Mouse (Mus musculus): ENCODE results near the gene Dnal4. TPM values are rescaled to one million over a fixed set of nuclear protein-coding genes. Genes with fewer than 3 reads are reported as not detected.

The Dnal4 gene
- polyA plus RNA-seq, 1 experiment from 2014 or later, result 40.9 TPM

DNA sequence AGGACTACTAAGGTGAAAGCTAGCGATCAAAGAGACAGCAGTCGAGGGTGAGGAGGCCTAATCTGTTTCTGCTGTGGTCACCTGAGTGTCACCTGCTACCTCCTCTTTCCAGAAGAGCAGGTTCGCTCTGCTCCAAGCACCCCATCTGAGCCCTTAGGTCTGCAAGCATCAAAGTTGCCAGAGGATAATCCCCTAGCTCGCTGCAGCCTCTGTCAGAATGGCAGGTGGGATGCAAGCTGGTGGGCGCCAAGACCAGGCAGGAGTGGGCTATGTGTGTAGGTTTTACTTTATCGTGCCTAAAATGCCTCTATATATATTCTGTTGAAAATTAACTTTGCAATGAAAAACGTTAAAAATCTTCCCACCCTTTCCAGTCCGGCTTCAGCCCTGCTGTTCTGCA is 27.6 kb upstream of the Dnal4 start:
- Histone ChIP-seq H3K9ac (ENCODE audit: low read length) (no peak overlapping the region), H3K27me3 (ENCODE audit: control insufficient read depth, insufficient read depth, low read length) (peaks cover 81% of the 10 kb centered on the region), H3K9me3 (ENCODE audit: control insufficient read depth, low read length) (no peaks in the 10 kb centered on the region), H3K4me2 (ENCODE audit: low read length) (peak overlapping the region; percentile 78; the same call in 1 of the 2 replicates), H3K4me3 (ENCODE audit: control insufficient read depth in 1 of 2, insufficient read depth in 1 of 2, low read depth in 1 of 2, low read length in 2 of 2) (no peak overlapping the region), H3K36me3 (ENCODE audit: control insufficient read depth, insufficient read depth, low read length) (no peaks in the 10 kb centered on the region), H3K4me1 (ENCODE audit: control insufficient read depth in 2 of 2, insufficient read depth in 2 of 2, low read length in 2 of 2) (peaks cover 0 to 7% of the 10 kb centered on the region in 2 experiments; a peak in 1 of 4 replicates), H3K27ac (replicated peaks in 1 of 2; ENCODE audit: control insufficient read depth in 1 of 2, insufficient read depth in 1 of 2, low read depth in 2 of 2, low read length in 2 of 2) (no peak overlapping the region)
- 30% methylated on average over 8 of the region's 8 CpGs for WGBS
- no peak for ATAC-seq (ENCODE audit: insufficient number of reproducible peaks, insufficient read depth, low FRiP score, low read depth)

DNA sequence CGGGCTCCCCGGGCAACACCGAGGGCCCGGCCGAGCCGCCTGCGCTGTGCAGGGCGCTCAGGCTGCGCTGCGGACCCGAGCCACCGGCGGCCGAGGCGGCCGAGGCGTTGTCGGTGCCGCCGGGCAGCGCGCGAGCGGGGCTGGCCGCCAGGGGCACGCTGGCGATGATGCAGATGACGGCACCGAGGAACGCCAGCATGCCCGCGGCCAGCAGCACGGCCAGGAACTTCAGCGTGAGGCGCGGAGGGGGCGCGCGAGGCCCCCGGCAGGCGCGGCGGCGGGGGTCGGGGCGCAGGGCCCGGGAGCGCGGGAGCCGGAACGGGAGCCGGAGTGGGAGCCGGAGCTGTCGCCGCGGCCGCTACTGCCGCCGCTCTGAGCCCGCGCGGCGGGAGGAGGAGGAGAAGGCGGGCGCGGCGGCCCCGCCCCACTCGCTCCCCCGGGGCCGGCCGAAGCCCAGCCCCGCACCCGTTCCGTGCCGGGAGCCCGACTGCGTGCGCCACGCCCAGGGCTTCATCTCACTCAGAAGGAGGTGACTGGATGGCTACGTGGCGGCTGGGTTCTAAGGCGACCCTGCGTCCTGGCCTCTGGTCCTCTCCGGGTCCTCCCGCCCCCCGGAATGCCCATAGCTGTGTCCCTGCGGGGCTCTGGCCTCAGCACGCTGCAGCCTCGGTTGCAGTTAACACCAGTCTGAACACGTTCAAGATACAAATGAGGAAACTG is 26.9 kb upstream of the Dnal4 start, which contains the start of gene Nptxr:
Gene Nptxr, minus strand, starts transcription at position 415 of the 720 bp plus-strand sequence.
- peak within 1 kb of the TSS; percentile 70 for H3K9ac ChIP-seq (ENCODE audit: low read length)

DNA sequence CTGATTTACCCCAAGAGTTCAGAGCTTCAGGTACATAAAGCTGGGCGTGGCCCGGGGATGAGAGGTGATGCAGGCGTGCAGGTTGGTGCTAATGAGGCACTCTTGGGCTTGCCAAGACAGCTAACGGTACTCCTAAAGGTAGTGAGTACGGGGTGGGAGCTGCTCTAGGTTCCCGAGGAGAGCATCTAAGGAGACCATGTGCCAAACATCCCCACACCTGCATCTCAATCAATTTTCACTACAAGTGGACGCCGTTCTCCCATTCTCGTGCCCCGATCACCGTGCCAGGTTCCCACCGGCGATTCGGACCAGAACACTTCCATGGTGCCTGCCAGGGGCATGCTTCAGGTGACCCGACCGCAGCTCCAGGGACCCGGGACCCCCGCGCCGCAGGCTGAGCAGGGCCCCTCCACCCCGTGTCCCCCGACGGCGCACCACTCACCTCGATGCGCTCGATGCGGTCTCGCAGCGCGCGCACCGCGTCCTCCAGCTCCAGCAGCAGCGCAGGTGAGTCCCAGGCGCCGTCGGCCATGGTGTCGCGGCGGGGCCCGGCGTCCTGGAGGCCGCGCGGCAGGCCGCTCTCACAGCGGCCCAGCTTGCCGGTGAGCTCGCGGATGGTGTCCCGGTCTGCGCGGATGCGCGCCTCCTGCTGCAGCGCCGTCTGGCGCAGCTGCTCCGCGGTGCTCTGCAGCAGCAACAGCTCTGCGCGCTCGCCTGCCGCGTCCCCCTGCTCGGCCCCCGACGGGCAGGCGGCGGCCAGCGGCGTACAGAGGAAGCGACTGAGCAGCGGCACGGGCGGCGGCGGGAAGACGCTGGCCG is 26.1 kb upstream of the Dnal4 start:
- ATAC-seq (ENCODE audit: insufficient number of reproducible peaks, insufficient read depth, low FRiP score, low read depth), result no peak
- H3K27ac ChIP-seq (replicated peaks in 1 of 2; ENCODE audit: control insufficient read depth in 1 of 2, insufficient read depth in 1 of 2, low read depth in 2 of 2, low read length in 2 of 2), result no peak overlapping the region
- H3K9ac ChIP-seq (ENCODE audit: low read length), result peak overlapping the region; percentile 70
- peaks cover 83% of the 10 kb centered on the region for H3K27me3 ChIP-seq (ENCODE audit: control insufficient read depth, insufficient read depth, low read length)
- H3K4me2 ChIP-seq (ENCODE audit: low read length), result peak overlapping the region; percentile 78
- H3K9me3 ChIP-seq (ENCODE audit: control insufficient read depth, low read length), result no peaks in the 10 kb centered on the region
- WGBS, result 6% methylated on average over 80 of the region's 81 CpGs
- H3K36me3 ChIP-seq (ENCODE audit: control insufficient read depth, insufficient read depth, low read length), result no peaks in the 10 kb centered on the region
- H3K4me3 ChIP-seq (ENCODE audit: control insufficient read depth in 1 of 2, insufficient read depth in 1 of 2, low read depth in 1 of 2, low read length in 2 of 2), result peak overlapping the region; percentile 60 to 73
- peaks cover 0 to 7% of the 10 kb centered on the region in 2 experiments; a peak in 1 of 4 replicates for H3K4me1 ChIP-seq (ENCODE audit: control insufficient read depth in 2 of 2, insufficient read depth in 2 of 2, low read length in 2 of 2)

More for the DNA sequence above, 26.9 kb upstream of the Dnal4 start, which contains the start of gene Nptxr:
- WGBS, result under 1% methylated on average over 52 of the region's 91 CpGs
- Histone ChIP-seq H3K9me3 (ENCODE audit: control insufficient read depth, low read length) (no peaks in the 10 kb centered on the region), H3K4me3 (ENCODE audit: control insufficient read depth in 1 of 2, insufficient read depth in 1 of 2, low read depth in 1 of 2, low read length in 2 of 2) (peak within 1 kb of the TSS; percentile 60 to 73), H3K27ac (replicated peaks in 1 of 2; ENCODE audit: control insufficient read depth in 1 of 2, insufficient read depth in 1 of 2, low read depth in 2 of 2, low read length in 2 of 2) (no peak within 1 kb of the TSS), H3K27me3 (ENCODE audit: control insufficient read depth, insufficient read depth, low read length) (peaks cover 83% of the 10 kb centered on the region), H3K36me3 (ENCODE audit: control insufficient read depth, insufficient read depth, low read length) (no peaks in the 10 kb centered on the region), H3K4me1 (ENCODE audit: control insufficient read depth in 2 of 2, insufficient read depth in 2 of 2, low read length in 2 of 2) (peaks cover 0 to 7% of the 10 kb centered on the region in 2 experiments; a peak in 1 of 4 replicates), H3K4me2 (ENCODE audit: low read length) (peak within 1 kb of the TSS; percentile 78)
- no peak; the same call in 1 of the 2 replicates for ATAC-seq (ENCODE audit: insufficient number of reproducible peaks, insufficient read depth, low FRiP score, low read depth)

DNA sequence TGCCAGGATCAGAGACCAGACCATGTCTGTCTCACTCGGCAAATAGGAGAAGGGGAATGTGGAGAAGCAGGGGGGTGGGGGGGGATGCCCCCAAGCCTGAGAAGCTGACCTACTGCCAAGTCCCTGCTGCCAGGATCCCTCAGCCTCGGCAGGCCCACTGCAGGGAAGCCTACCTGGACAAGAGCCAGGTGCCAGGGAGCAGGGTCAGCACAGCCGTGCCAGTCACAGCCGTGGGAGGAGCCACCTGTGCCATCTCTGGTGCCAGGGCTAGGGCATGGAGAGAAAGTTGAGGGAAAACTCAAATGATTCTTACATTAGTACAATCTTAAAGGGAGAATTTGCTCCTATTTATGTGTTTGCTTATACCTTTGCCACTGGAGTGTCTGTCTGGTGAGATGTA is 24.7 kb upstream of the Dnal4 start:
- no peaks in the 10 kb centered on the region for H3K36me3 ChIP-seq (ENCODE audit: control insufficient read depth, insufficient read depth, low read length)
- H3K27me3 ChIP-seq (ENCODE audit: control insufficient read depth, insufficient read depth, low read length), result peaks cover 71% of the 10 kb centered on the region
- H3K9me3 ChIP-seq (ENCODE audit: control insufficient read depth, low read length), result no peaks in the 10 kb centered on the region
- no peak overlapping the region for H3K4me3 ChIP-seq (ENCODE audit: control insufficient read depth in 1 of 2, insufficient read depth in 1 of 2, low read depth in 1 of 2, low read length in 2 of 2)
- peaks cover 0 to 7% of the 10 kb centered on the region in 2 experiments; a peak in 1 of 4 replicates for H3K4me1 ChIP-seq (ENCODE audit: control insufficient read depth in 2 of 2, insufficient read depth in 2 of 2, low read length in 2 of 2)
- H3K4me2 ChIP-seq (ENCODE audit: low read length), result no peak overlapping the region
- ATAC-seq (ENCODE audit: insufficient number of reproducible peaks, insufficient read depth, low FRiP score, low read depth), result no peak
- WGBS, result 59% methylated on average over 4 of the region's 4 CpGs
- H3K9ac ChIP-seq (ENCODE audit: low read length), result no peak overlapping the region
- H3K27ac ChIP-seq (replicated peaks in 1 of 2; ENCODE audit: control insufficient read depth in 1 of 2, insufficient read depth in 1 of 2, low read depth in 2 of 2, low read length in 2 of 2), result no peak overlapping the region

DNA sequence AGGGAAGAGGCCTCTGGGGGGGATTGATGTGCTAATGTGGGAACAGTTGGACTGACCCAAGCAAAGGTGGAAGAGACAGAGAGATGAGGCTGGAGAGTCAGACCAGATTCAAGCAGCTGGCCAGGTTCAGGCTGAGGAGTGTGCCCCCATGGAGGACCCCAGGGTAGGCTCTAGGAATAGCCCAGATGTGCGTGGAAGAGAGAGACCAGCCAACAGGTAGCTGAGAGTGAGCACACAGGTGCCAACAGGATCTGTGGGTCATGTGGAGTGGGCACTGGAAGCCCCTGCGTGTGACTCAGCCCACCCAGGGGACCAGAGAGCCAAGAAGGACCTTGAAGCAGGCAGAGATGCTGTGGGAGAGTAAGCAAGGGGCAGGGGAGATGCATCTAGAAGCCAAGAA is 24.0 kb upstream of the Dnal4 start:
- no peak overlapping the region for H3K9ac ChIP-seq (ENCODE audit: low read length)
- ATAC-seq (ENCODE audit: insufficient number of reproducible peaks, insufficient read depth, low FRiP score, low read depth), result no peak
- no peaks in the 10 kb centered on the region for H3K36me3 ChIP-seq (ENCODE audit: control insufficient read depth, insufficient read depth, low read length)
- no peak overlapping the region for H3K4me2 ChIP-seq (ENCODE audit: low read length)
- H3K27ac ChIP-seq (replicated peaks in 1 of 2; ENCODE audit: control insufficient read depth in 1 of 2, insufficient read depth in 1 of 2, low read depth in 2 of 2, low read length in 2 of 2), result no peak overlapping the region
- no peaks in the 10 kb centered on the region for H3K9me3 ChIP-seq (ENCODE audit: control insufficient read depth, low read length)
- WGBS, result 61% methylated on average over 2 of the region's 2 CpGs
- H3K4me1 ChIP-seq (ENCODE audit: control insufficient read depth in 2 of 2, insufficient read depth in 2 of 2, low read length in 2 of 2), result peaks cover 0 to 7% of the 10 kb centered on the region in 2 experiments; a peak in 1 of 4 replicates
- no peak overlapping the region for H3K4me3 ChIP-seq (ENCODE audit: control insufficient read depth in 1 of 2, insufficient read depth in 1 of 2, low read depth in 1 of 2, low read length in 2 of 2)
- peaks cover 64% of the 10 kb centered on the region for H3K27me3 ChIP-seq (ENCODE audit: control insufficient read depth, insufficient read depth, low read length)

DNA sequence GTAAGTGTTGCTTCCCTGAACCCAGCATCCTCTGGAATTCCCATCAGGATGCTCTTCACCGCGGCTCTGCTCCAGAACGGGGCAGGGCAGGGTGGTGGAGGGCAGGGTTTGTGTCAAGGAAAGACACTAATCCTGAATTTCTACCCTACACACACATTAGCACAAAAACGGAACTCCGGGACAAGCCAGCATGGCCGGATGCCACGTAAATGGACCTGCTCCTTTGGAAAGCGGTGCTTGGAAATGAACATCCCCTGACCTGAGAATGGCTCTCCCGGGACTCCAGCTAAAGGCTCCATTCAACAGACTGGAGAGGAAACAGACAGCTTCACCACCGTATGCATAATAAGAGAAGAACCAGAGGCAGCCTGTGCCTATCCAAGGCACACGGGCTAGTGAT is 23.1 kb upstream of the Dnal4 start:
- WGBS, result 57% methylated on average over 11 of the region's 11 CpGs
- Histone ChIP-seq H3K27ac (replicated peaks in 1 of 2; ENCODE audit: control insufficient read depth in 1 of 2, insufficient read depth in 1 of 2, low read depth in 2 of 2, low read length in 2 of 2) (no peak overlapping the region), H3K4me1 (ENCODE audit: control insufficient read depth in 2 of 2, insufficient read depth in 2 of 2, low read length in 2 of 2) (peaks cover 0 to 7% of the 10 kb centered on the region in 2 experiments; a peak in 1 of 4 replicates), H3K9me3 (ENCODE audit: control insufficient read depth, low read length) (no peaks in the 10 kb centered on the region), H3K9ac (ENCODE audit: low read length) (no peak overlapping the region), H3K4me2 (ENCODE audit: low read length) (no peak overlapping the region), H3K27me3 (ENCODE audit: control insufficient read depth, insufficient read depth, low read length) (peaks cover 55% of the 10 kb centered on the region), H3K4me3 (ENCODE audit: control insufficient read depth in 1 of 2, insufficient read depth in 1 of 2, low read depth in 1 of 2, low read length in 2 of 2) (no peak overlapping the region), H3K36me3 (ENCODE audit: control insufficient read depth, insufficient read depth, low read length) (no peaks in the 10 kb centered on the region)
- no peak for ATAC-seq (ENCODE audit: insufficient number of reproducible peaks, insufficient read depth, low FRiP score, low read depth)

DNA sequence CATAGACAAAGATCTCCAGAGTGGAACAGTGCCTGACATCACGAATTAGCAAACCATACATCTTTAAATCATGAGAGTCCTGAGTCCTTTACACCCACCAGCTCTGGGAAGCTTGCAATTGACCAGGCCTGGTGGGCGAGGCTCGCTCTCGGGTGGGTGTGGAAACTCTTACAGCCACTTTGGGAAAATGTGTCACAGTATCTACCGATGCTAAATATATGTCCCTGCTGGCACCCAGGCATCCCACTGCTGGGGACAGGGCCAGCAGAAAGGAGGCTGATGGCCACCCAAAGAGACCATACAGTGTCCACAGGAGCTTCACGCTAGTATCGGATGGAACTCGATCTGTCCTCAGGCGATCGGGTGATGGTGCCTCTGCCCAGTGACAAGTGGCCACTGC is 20.9 kb upstream of the Dnal4 start:
- H3K4me3 ChIP-seq (ENCODE audit: control insufficient read depth in 1 of 2, insufficient read depth in 1 of 2, low read depth in 1 of 2, low read length in 2 of 2), result no peak overlapping the region
- no peak overlapping the region for H3K27ac ChIP-seq (replicated peaks in 1 of 2; ENCODE audit: control insufficient read depth in 1 of 2, insufficient read depth in 1 of 2, low read depth in 2 of 2, low read length in 2 of 2)
- peaks cover 0 to under 1% of the 10 kb centered on the region in 2 experiments; a peak in 1 of 4 replicates for H3K4me1 ChIP-seq (ENCODE audit: control insufficient read depth in 2 of 2, insufficient read depth in 2 of 2, low read length in 2 of 2)
- H3K4me2 ChIP-seq (ENCODE audit: low read length), result no peak overlapping the region
- no peaks in the 10 kb centered on the region for H3K36me3 ChIP-seq (ENCODE audit: control insufficient read depth, insufficient read depth, low read length)
- H3K9ac ChIP-seq (ENCODE audit: low read length), result no peak overlapping the region
- no peaks in the 10 kb centered on the region for H3K9me3 ChIP-seq (ENCODE audit: control insufficient read depth, low read length)
- ATAC-seq (ENCODE audit: insufficient number of reproducible peaks, insufficient read depth, low FRiP score, low read depth), result no peak
- H3K27me3 ChIP-seq (ENCODE audit: control insufficient read depth, insufficient read depth, low read length), result peaks cover 35% of the 10 kb centered on the region
- WGBS, result 80% methylated on average over 10 of the region's 10 CpGs

All from heart, embryonic 14.5 days (tissue).